Mouse (Mus musculus) kidney, adult 8-10 months (tissue): ENCODE measurements around the gene Mgat2.
"Not testable (repeated sequence)": the region's sequence is repeated elsewhere in the genome, so short reads cannot be mapped to it uniquely, and the experiment has no call there.

Experiments used
- DNase-seq, 2 experiments: peaks; one replicate each; pipeline ENCODE4 v3.0.0; 2022

Mgat2 gene

GRCm38 (mm10) chr12:69183583-69184308 lies at the start of gene Mgat2, which contains the start of gene Rpl36al:
Gene Mgat2 (plus strand): TSS chr12:69184157.
Gene Rpl36al (minus strand): TSS chr12:69184083.
- peak; percentile 98 to 99 for DNase-seq

GRCm38 (mm10) chr12:69139201-69139600 lies 44.8 kb upstream of the Mgat2 start:
- DNase-seq, result no peak

- no peak for DNase-seq
These were observed 44.1 kb upstream of the Mgat2 start for GRCm38 (mm10) chr12:69139841-69140240.

DNA sequence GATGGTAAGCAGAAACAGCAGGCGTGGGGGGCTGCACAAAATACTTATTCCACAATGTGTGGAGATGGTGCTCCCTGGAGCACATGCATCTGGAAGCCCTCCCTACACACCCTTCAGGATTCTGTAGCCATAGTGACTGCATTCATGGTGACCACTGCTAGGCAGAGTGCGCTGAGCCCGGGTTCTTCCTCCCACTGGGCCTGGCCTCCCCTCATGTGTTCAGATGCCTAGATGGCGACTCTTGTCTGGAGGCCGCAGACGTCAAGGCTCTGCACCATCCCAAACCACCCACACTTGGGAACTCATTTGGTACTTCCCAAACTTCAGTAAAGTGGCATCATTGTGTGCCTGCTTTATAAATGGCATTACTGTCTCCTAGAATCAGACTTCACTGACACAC lies 40.5 kb upstream of the Mgat2 start:
- no peak for DNase-seq

- DNase-seq, result no peak
These were observed 36.7 kb upstream of the Mgat2 start for GRCm38 (mm10) chr12:69147166-69147735.

DNA sequence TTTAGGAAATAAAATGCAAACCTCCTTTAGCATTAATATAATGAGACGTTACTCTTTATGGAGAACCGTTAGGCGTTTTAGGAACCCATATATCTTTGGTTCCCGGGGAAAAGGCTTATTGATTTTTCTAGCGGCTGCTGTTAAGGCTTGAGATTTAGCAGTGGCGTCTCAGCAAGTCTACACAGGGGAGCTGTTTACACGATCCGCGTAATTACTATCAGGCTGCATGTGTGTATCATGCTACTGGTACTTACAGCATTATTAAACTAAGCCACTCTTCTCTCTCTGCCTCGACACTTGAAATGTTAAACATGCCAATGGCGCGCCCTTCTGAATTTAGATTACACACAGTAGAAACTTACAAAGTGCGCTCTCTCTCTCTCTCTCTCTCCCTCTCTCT lies 33.9 kb upstream of the Mgat2 start:
- no peak for DNase-seq

DNA sequence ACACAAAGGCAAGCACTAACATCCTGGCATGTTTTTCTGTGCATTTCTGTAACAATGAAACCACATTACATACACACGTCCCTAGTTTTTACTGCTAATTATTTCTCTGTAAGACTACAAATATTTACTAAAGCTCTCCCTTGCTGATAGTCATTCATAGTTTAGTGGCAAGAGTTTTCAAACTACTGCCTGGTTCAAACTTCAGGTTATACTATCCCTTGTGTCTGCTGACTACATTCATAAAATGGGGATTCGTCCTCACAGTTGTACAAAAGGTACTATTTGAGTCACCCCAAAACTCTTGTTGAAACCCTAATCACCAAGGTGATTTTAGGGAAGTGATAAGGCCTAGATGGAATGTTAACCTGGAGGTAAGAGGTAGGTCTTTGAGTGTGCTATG lies 28.0 kb upstream of the Mgat2 start:
- DNase-seq, result no peak

DNA sequence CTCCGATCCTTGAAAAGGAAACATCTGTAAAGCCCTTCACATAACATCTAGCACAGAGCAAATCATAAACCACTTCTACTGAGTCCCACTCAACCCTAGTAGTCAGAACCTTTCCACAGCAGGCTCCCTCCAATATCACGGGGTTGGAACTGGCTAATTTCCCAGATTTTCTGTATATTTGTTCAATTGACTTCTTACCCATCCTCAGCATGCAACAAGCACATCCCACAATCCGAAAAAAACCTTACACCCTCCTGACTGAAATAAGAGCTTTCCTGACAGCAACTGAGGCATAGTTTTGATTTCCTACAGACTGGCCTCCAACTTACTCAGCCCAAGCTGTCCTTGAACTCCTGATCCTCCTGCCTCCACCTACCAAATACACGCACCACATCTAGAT lies 27.5 kb upstream of the Mgat2 start:
- DNase-seq, result no peak

DNA sequence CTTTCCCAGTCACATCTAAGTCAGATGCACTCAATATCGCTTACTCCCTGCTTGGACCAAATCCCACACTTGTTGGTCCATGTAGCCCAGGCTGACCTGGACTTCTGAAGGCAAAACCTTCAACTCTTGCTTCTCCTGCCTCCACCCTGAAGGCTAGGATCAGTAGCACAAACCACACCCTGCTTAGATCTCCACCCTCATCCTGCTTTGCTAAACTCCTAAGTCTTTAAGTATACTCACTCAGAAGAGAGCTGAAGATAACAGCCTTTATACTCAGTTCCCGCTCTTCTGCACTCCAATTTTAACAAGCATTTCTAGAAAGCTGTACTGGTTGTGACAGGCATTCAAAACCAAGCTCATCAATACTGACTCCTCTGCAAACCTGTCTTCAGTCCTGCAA lies 26.9 kb upstream of the Mgat2 start:
- no peak for DNase-seq

GRCm38 (mm10) chr12:69158366-69158764 lies 25.6 kb upstream of the Mgat2 start:
- no peak for DNase-seq

DNA sequence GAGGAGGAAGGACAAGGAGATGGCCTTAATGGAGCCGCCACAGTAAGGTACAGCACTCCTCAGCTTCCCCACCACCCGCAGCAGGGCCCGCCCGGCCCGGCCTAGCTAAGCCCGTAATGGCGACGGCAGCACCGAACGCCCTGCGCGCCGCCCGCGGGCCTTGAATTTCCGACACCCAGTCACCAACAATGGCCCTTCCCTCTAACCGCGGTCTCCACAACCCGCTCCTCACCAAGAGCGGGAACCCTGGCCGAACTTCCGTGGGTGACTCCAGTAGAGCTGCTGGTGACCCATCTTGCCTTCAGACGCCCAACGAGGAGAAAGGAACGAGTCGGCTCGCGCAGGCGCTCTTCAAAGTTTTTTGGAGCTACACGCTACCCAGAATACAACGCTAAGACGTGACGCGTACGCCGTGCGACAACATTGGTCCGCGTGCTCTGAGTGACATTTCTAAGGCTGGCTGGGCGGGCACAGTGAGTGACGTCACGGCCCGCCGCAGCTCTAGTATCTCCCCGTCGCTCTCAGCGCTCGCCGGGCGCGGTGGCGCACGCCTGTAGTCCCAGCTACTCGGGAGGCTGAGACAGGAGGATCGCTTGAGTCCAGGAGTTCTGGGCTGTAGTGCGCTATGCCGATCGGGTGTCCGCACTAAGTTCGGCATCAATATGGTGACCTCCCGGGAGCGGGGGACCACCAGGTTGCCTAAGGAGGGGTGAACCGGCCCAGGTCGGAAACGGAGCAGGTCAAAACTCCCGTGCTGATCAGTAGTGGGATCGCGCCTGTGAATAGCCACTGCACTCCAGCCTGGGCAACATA lies 25.0 kb upstream of the Mgat2 start, which contains the start of gene Rps29:
Rps29 (minus strand) TSS at position 422 of the 813 bp plus-strand sequence.
- peak; percentile 98 for DNase-seq

DNA sequence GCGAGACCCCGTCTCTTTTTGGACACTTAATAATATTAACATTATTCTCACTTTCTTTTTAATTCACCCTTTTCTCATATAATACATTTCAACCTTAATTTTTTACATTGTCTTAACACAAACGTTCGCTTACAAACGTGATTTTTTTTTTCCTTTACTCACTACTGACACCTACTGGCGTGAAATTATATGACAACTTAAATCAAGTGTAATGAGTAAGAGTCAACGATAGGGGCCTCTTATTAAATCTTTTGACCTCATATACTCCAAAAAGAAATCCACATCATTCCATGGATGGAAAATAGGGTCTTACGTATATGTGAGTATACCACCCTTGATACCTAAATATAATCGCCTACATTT lies 24.4 kb upstream of the Mgat2 start:
- DNase-seq, result peak in 1 of 2 experiments; percentile 38

- not testable (repeated sequence) for DNase-seq
These were observed 23.3 kb upstream of the Mgat2 start for GRCm38 (mm10) chr12:69160677-69161076.

DNA sequence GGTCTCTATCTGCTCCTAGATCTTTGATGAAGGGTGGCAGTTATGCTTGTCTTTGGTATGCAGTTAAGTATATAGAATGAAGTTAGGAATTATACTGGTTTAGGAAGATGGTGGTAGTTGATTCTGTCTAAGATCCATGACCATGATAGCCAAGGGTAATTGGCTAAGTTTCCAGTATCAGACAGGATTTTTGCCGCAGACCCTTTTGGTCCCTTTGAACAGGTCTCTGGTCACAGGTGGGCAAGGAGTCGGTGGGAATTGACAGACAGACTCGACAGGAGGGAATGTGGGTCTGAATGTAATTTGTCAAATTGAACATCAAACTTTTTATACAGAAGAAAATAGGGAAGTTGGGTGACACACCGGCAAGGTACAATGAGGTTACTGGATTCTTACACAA lies 20.4 kb upstream of the Mgat2 start:
- not testable (repeated sequence) for DNase-seq

DNA sequence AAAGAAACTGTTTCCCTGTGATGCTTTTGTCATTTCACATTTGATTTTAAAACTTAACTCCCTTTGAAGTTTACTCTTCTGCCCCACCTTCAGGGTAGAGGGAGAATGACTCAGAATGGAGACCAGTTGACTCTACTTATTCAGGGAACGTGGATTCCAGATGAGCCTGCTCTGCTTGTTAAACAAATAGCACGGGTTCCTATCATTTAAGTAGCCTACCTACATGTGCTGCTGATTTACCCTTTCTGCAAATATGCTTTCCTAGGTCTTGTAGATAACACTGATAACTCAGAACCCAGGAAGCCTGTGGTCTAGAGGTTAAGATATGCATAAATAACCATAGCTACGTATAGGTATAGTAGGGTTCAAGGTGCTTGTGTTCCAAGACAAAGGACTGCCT lies 19.1 kb upstream of the Mgat2 start:
- DNase-seq, result no peak

- not testable (repeated sequence) for DNase-seq
These were observed 16.9 kb upstream of the Mgat2 start for GRCm38 (mm10) chr12:69166861-69167581.

- DNase-seq, result no peak
These were observed 16.1 kb upstream of the Mgat2 start for GRCm38 (mm10) chr12:69167656-69168460.

DNA sequence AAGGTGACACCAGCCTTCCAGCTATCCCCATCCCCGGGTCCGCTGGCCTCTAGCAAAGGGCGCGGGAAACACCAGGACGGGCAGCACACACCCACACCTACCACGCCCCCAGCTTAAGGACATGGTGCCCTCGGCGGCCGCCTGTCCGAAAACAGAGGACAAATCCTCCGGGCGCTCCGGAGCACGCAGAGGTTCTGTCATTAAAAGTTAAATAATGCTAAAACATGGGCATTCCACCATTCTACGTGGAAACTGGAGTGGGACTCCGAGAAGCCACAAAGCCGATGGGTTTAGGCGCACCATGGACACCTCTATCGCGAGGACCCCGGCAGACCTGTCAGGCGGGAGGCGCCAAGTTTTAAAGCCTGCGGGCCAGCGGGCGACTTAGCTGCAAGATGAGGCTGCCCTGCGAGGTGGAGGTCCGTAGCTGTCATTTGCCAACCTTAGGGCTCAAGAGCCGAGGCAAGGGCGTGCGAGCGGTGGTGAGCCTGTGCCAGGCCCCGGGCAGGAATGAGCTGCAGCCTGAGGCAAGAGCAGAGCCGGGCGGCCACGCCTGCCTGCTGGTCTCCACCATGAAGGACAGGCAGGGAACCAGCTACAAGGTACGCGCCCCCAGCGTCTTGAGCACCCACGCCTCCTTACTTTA lies 15.4 kb upstream of the Mgat2 start, which contains the start of gene Lrr1:
Lrr1 (plus strand) TSS at position 354 of the 646 bp plus-strand sequence.
- peak; percentile 78 to 90 for DNase-seq

- no peak for DNase-seq
These were observed 12.7 kb upstream of the Mgat2 start for GRCm38 (mm10) chr12:69171307-69171706.

GRCm38 (mm10) chr12:69175975-69176374 lies 8.0 kb upstream of the Mgat2 start:
- DNase-seq, result no peak

- no peak for DNase-seq
These were observed 6.4 kb upstream of the Mgat2 start for GRCm38 (mm10) chr12:69177526-69177925.
